Mouse (Mus musculus): ENCODE data around the gene Olfr543.
"Not testable (repeated sequence)": the region's sequence is repeated elsewhere in the genome, so short reads cannot be mapped to it uniquely, and the experiment has no call there.

- TF ChIP-seq CTCF (IDR thresholded peaks at IDR 0.05 in 2 of 3, conservative IDR thresholded peaks at IDR 0.05 in 1 of 3; ENCODE audit: control insufficient read depth in 1 of 3, insufficient read depth in 1 of 3, low read depth in 2 of 3, low read length in 3 of 3, poor library complexity in 1 of 3, severe bottlenecking in 1 of 3); POLR2A (IDR thresholded peaks at IDR 0.05; ENCODE audit: control insufficient read depth in 1 of 2, insufficient read depth in 1 of 2, low read depth in 1 of 2, low read length in 2 of 2, poor library complexity in 1 of 2); RAD21 (IDR thresholded peaks at IDR 0.05; ENCODE audit: low read depth, low read length); RCOR1 (IDR thresholded peaks at IDR 0.05; ENCODE audit: low read depth, low read length); TAL1 (IDR thresholded peaks at IDR 0.05; ENCODE audit: low read length); E2F4 (IDR thresholded peaks at IDR 0.05; ENCODE audit: borderline replicate concordance, low read depth, low read length); MAFK (IDR thresholded peaks at IDR 0.05; ENCODE audit: borderline replicate concordance, low read depth, low read length): not testable (repeated sequence)
Measured at GRCm38 (mm10) chr7:102494416-102494815, 12.9 kb upstream of the Olfr543 start.

Measured in MEL (cell line).